Mouse (Mus musculus) myocyte (in vitro differentiated cells): ENCODE results near the gene Rnf141. TPM values are rescaled to one million over a fixed set of nuclear protein-coding genes. Genes with fewer than 3 reads are reported as not detected.

Experiments
- H3K27me3 ChIP-seq: one replicate; pipeline ENCODE4 v1.6.1; 2011; ENCODE audit not compliant: control insufficient read depth, insufficient read depth, insufficient read length
- H3K36me3 ChIP-seq: one replicate; pipeline ENCODE4 v1.6.1; 2011; ENCODE audit not compliant: control insufficient read depth, insufficient read depth
- H3K4me2 ChIP-seq: one replicate; pipeline ENCODE4 v1.6.1; 2011; ENCODE audit warnings: low read depth, control low read depth
- H3K4me3 ChIP-seq: one replicate; pipeline ENCODE4 v1.5.1; 2011; ENCODE audit warnings: mild to moderate bottlenecking, control low read depth, moderate library complexity
- H3K79me2 ChIP-seq: one replicate; pipeline ENCODE4 v1.6.1; 2011; ENCODE audit not compliant: control insufficient read depth, insufficient read depth
- H3ac ChIP-seq: one replicate; pipeline ENCODE4 v1.6.1; 2011; ENCODE audit not compliant: control insufficient read depth, insufficient read length
- CEBPB ChIP-seq: IDR thresholded peaks from 2 replicates; pipeline ENCODE4 v1.6.1; 2011; ENCODE audit warnings: mild to moderate bottlenecking, moderate library complexity; ENCODE audit not compliant: poor library complexity, insufficient read depth, severe bottlenecking
- E2F4 ChIP-seq: IDR thresholded peaks from one replicate; pipeline ENCODE4 v1.6.1; 2011; ENCODE audit warnings: mild to moderate bottlenecking, control low read depth, moderate library complexity; ENCODE audit not compliant: insufficient read depth
- MAX ChIP-seq: IDR thresholded peaks from one replicate; pipeline ENCODE4 v1.6.1; 2011; ENCODE audit warnings: low read depth, mild to moderate bottlenecking, control low read depth
- MYOD1 ChIP-seq, 3 experiments: IDR thresholded peaks; one replicate each; pipeline ENCODE4 v1.6.1; 2011; ENCODE audit warnings: control low read depth in 2 of 3, low read depth in 2 of 3, mild to moderate bottlenecking in 2 of 3, moderate library complexity in 1 of 3; ENCODE audit not compliant: insufficient read length in 2 of 3, control insufficient read depth in 1 of 3
- MYOG ChIP-seq, 3 experiments: IDR thresholded peaks; one replicate each; pipeline ENCODE4 v1.6.1; 2011; ENCODE audit warnings: control low read depth in 2 of 3, low read depth in 2 of 3, mild to moderate bottlenecking in 2 of 3; ENCODE audit not compliant: insufficient read length in 2 of 3, control insufficient read depth in 1 of 3, insufficient read depth in 1 of 3
- POLR2A ChIP-seq: IDR thresholded peaks from one replicate; pipeline ENCODE4 v1.6.1; 2011; ENCODE audit warnings: low read depth, mild to moderate bottlenecking, control low read depth, moderate library complexity; ENCODE audit not compliant: insufficient read length
- POLR2AphosphoS2 ChIP-seq: IDR thresholded peaks from one replicate; pipeline ENCODE4 v1.6.1; 2011; ENCODE audit warnings: low read depth, control low read depth; ENCODE audit not compliant: insufficient read length
- REST ChIP-seq: IDR thresholded peaks from one replicate; pipeline ENCODE4 v1.6.1; 2011; ENCODE audit warnings: mild to moderate bottlenecking, control low read depth, moderate library complexity; ENCODE audit not compliant: insufficient read depth, insufficient read length
- SRF ChIP-seq: IDR thresholded peaks from one replicate; pipeline ENCODE4 v1.6.1; 2011; ENCODE audit warnings: low read depth; ENCODE audit not compliant: control insufficient read depth, insufficient read length
- TCF12 ChIP-seq: IDR thresholded peaks from one replicate; pipeline ENCODE4 v1.6.1; 2011; ENCODE audit warnings: mild to moderate bottlenecking, control low read depth; ENCODE audit not compliant: poor library complexity, insufficient read depth, severe bottlenecking
- TCF3 ChIP-seq: IDR thresholded peaks from one replicate; pipeline ENCODE4 v1.6.1; 2011; ENCODE audit warnings: low read depth, control low read depth; ENCODE audit not compliant: insufficient read length
- USF1 ChIP-seq: IDR thresholded peaks from one replicate; pipeline ENCODE4 v1.6.1; 2011; ENCODE audit warnings: low read depth, mild to moderate bottlenecking, control low read depth, moderate library complexity
- polyA plus RNA-seq: library from polyadenylated mRNA; unstranded; fragments of >200 nt; fragmentation: generic; extraction: Trizol; gene quantifications from one replicate; pipeline ENCODE4 v1.2.1, GENCODE M21; 2012; ENCODE audit warnings: missing spikeins

Gene Rnf141
- polyA plus RNA-seq, 1 experiment, result 12.3 TPM

- no peak overlapping the region for H3K4me3 ChIP-seq
- TF ChIP-seq MYOD1 (IDR thresholded peaks at IDR 0.05; ENCODE audit: control insufficient read depth in 1 of 3, insufficient read length in 2 of 3, low read depth in 2 of 3) (peak in 1 of 3 experiments; percentile 37), E2F4 (no peak)
- no peak overlapping the region for H3ac ChIP-seq
- H3K36me3 ChIP-seq, result peaks cover 21% of the 10 kb centered on the region
- H3K27me3 ChIP-seq, result no peaks in the 10 kb centered on the region
- no peak overlapping the region for H3K4me2 ChIP-seq
- peaks cover 6% of the 10 kb centered on the region for H3K79me2 ChIP-seq
Observed at GRCm38 (mm10) chr7:110834522-110834921, 9.7 kb downstream of the Rnf141 start.

- Histone ChIP-seq H3K4me2 (no peak overlapping the region), H3K79me2 (peaks cover 6% of the 10 kb centered on the region), H3ac (no peak overlapping the region), H3K27me3 (no peaks in the 10 kb centered on the region), H3K36me3 (peaks cover 21% of the 10 kb centered on the region), H3K4me3 (no peak overlapping the region)
- no peak for TF ChIP-seq MYOD1 (IDR thresholded peaks at IDR 0.05; ENCODE audit: control insufficient read depth in 1 of 3, insufficient read length in 2 of 3, low read depth in 2 of 3)
- TF ChIP-seq SRF, result no peak
- TF ChIP-seq TCF12, result no peak
- TF ChIP-seq POLR2AphosphoS2, result no peak
- no peak for TF ChIP-seq MYOG (IDR thresholded peaks at IDR 0.05; ENCODE audit: control insufficient read depth in 1 of 3, insufficient read depth in 1 of 3, insufficient read length in 2 of 3, low read depth in 2 of 3)
- no peak for TF ChIP-seq REST
- no peak for TF ChIP-seq POLR2A
- TF ChIP-seq TCF3, result no peak
- no peak for TF ChIP-seq MAX
- no peak for TF ChIP-seq E2F4
- no peak for TF ChIP-seq USF1
Observed at GRCm38 (mm10) chr7:110834018-110834417, 10.2 kb downstream of the Rnf141 start.

GRCm38 (mm10) chr7:110833024-110833423, 11.2 kb downstream of the Rnf141 start:
- H3K4me2 ChIP-seq, result no peak overlapping the region
- H3ac ChIP-seq, result no peak overlapping the region
- H3K27me3 ChIP-seq, result no peaks in the 10 kb centered on the region
- TF ChIP-seq E2F4, result no peak
- no peak for TF ChIP-seq SRF
- no peak for TF ChIP-seq MAX
- TF ChIP-seq USF1, result no peak
- no peak for TF ChIP-seq TCF12
- no peak for TF ChIP-seq POLR2AphosphoS2
- no peak for TF ChIP-seq REST
- H3K36me3 ChIP-seq, result peaks cover 21% of the 10 kb centered on the region
- H3K79me2 ChIP-seq, result peaks cover 3% of the 10 kb centered on the region
- H3K4me3 ChIP-seq, result no peak overlapping the region

- TF ChIP-seq POLR2A (no peak), MYOD1 (IDR thresholded peaks at IDR 0.05; ENCODE audit: control insufficient read depth in 1 of 3, insufficient read length in 2 of 3, low read depth in 2 of 3) (peak in 1 of 3 experiments; percentile 55), MYOG (IDR thresholded peaks at IDR 0.05; ENCODE audit: control insufficient read depth in 1 of 3, insufficient read depth in 1 of 3, insufficient read length in 2 of 3, low read depth in 2 of 3) (peak in 1 of 3 experiments; percentile 12), CEBPB (peak; percentile 37; the same call in 1 of the 2 replicates)
- peaks cover 5% of the 10 kb centered on the region for H3K36me3 ChIP-seq
- no peaks in the 10 kb centered on the region for H3K79me2 ChIP-seq
- no peak overlapping the region for H3ac ChIP-seq
- no peaks in the 10 kb centered on the region for H3K27me3 ChIP-seq
- peak overlapping the region; percentile 57 for H3K4me2 ChIP-seq
- H3K4me3 ChIP-seq, result no peak overlapping the region
Observed at GRCm38 (mm10) chr7:110823995-110824953, 20.0 kb downstream of the Rnf141 start.

- peaks cover 5% of the 10 kb centered on the region for H3K36me3 ChIP-seq
- H3K4me2 ChIP-seq, result peak overlapping the region; percentile 57
- no peaks in the 10 kb centered on the region for H3K79me2 ChIP-seq
- no peaks in the 10 kb centered on the region for H3K27me3 ChIP-seq
- H3K4me3 ChIP-seq, result no peak overlapping the region
- TF ChIP-seq CEBPB (no peak), POLR2A (no peak), SRF (no peak), TCF3 (no peak), USF1 (no peak), MYOD1 (IDR thresholded peaks at IDR 0.05; ENCODE audit: control insufficient read depth in 1 of 3, insufficient read length in 2 of 3, low read depth in 2 of 3) (no peak), POLR2AphosphoS2 (no peak), REST (no peak), TCF12 (no peak), E2F4 (no peak), MYOG (IDR thresholded peaks at IDR 0.05; ENCODE audit: control insufficient read depth in 1 of 3, insufficient read depth in 1 of 3, insufficient read length in 2 of 3, low read depth in 2 of 3) (no peak), MAX (no peak)
- H3ac ChIP-seq, result no peak overlapping the region
Observed at GRCm38 (mm10) chr7:110823593-110823992, 20.7 kb downstream of the Rnf141 start.
